28 mouse cellular contexts compared by ENCODE assay signal in the genomic region with DNA sequence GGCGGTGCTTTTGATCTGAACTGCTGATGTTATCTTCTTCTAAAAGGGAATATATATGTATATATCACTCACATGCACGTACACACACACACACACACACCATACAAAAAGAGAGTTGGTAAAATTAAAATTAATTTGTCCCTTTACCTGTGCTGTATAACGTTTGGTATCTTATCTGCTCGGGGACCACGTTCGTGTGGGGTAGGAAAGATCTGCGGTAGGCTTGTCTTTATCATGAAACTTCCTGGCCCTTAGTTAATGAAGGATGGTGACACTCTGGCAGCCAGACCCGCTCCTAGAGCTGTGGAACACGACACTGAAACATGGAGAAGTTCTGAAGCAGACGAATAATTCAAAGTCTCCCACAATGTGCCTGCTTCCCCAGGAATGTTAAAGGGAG. TPM values are rescaled to one million over a fixed set of nuclear protein-coding genes. Genes with fewer than 3 reads are reported as not detected.
DNase-seq lines count a peak whose midpoint lies in the region; ATAC-seq and TF ChIP-seq lines count a peak whose summit lies in the region.
"Had no signal": no experiment of that assay in that cellular context is flagged by ENCODE, and none has a peak within 500 bp of the region (broad histone marks: within the 10 kb centered on the region; RNA-seq: fewer than 3 reads in every experiment).

No protein-coding gene starts in this region.

- 44% methylated on average over 10 of the region's 10 CpGs for WGBS in intestine, postnatal 0 days
- WGBS in intestine, embryonic 15.5 days, result 38% methylated on average over 10 of the region's 10 CpGs
- 77% methylated on average over 10 of the region's 10 CpGs for WGBS in liver, adult 2 months
- WGBS in midbrain, embryonic 11.5 days, result 80% methylated on average over 10 of the region's 10 CpGs
- WGBS in midbrain, embryonic 14.5 days, result 80% methylated on average over 10 of the region's 10 CpGs

- H3K36me3 ChIP-seq in intestine, postnatal 0 days (ENCODE audit: control insufficient read depth, insufficient read depth), result no peaks in the 10 kb centered on the region
- no peaks in the 10 kb centered on the region for H3K36me3 ChIP-seq in intestine, embryonic 15.5 days
- H3K36me3 ChIP-seq in liver, adult 2 months (ENCODE audit: control insufficient read depth, insufficient read depth, low read length), result no peaks in the 10 kb centered on the region
- H3K36me3 ChIP-seq in midbrain, embryonic 11.5 days (ENCODE audit: control insufficient read depth, insufficient read depth, low read length), result no peaks in the 10 kb centered on the region
- H3K36me3 ChIP-seq in midbrain, embryonic 14.5 days (ENCODE audit: control insufficient read depth, insufficient read depth, low read length), result no peaks in the 10 kb centered on the region
- H3K36me3 ChIP-seq: embryonic facial prominence, embryonic 13.5 days; embryonic facial prominence, embryonic 15.5 days; forebrain, embryonic 10.5 days; forebrain, embryonic 12.5 days; G1E had no signal

- H3K4me3 ChIP-seq in intestine, postnatal 0 days (ENCODE audit: low read depth, low read length), result no peak overlapping the region
- H3K4me3 ChIP-seq in intestine, embryonic 15.5 days (replicated peaks), result no peak overlapping the region
- no peak overlapping the region for H3K4me3 ChIP-seq in liver, adult 2 months (ENCODE audit: insufficient read depth, low read depth, low read length)
- no peak overlapping the region for H3K4me3 ChIP-seq in midbrain, embryonic 11.5 days (ENCODE audit: low read depth, low read length)
- no peak overlapping the region for H3K4me3 ChIP-seq in midbrain, embryonic 14.5 days (replicated peaks; ENCODE audit: low read depth, low read length)
- H3K4me3 ChIP-seq: embryonic facial prominence, embryonic 13.5 days; embryonic facial prominence, embryonic 15.5 days; erythroblast, embryonic 14.5 days; forebrain, embryonic 10.5 days; forebrain, embryonic 12.5 days had no signal

- DNase-seq in liver, adult 2 months (ENCODE audit: extremely low read depth, low read depth, low spot score), result no peak
- DNase-seq in liver, result no peak
- peak; percentile 2 for DNase-seq in midbrain, embryonic 11.5 days (ENCODE audit: low spot score, missing footprints)
- DNase-seq in midbrain, embryonic 14.5 days, result no peak
- DNase-seq in left cerebral cortex, postnatal 36 days (ENCODE audit: low spot score in 2 of 2), result no peak
- DNase-seq: adrenal gland, adult 2 months; adrenal gland, postnatal 10 days; adrenal gland, postnatal 25 days; B cell, adult 2 months; cerebellum, adult 11 months; cerebellum, adult 18-20 months; cerebellum, adult 8-10 months; cerebellum, adult 9-11 months; cerebellum, postnatal 14 days; cerebellum, postnatal 36 days; embryo, embryonic 11 days had no signal

- H3K27me3 ChIP-seq in intestine, postnatal 0 days (replicated peaks; ENCODE audit: control insufficient read depth, insufficient read depth, low read length), result no peaks in the 10 kb centered on the region
- no peaks in the 10 kb centered on the region for H3K27me3 ChIP-seq in intestine, embryonic 15.5 days (replicated peaks)
- H3K27me3 ChIP-seq in liver, adult 2 months (ENCODE audit: control insufficient read depth, insufficient read depth, low read length), result no peaks in the 10 kb centered on the region
- H3K27me3 ChIP-seq in midbrain, embryonic 11.5 days (ENCODE audit: control insufficient read depth, insufficient read depth, low read length), result no peaks in the 10 kb centered on the region
- no peaks in the 10 kb centered on the region for H3K27me3 ChIP-seq in midbrain, embryonic 14.5 days (ENCODE audit: control insufficient read depth, insufficient read depth, low read length)
- H3K27me3 ChIP-seq: CH12.LX; embryonic facial prominence, embryonic 13.5 days; embryonic facial prominence, embryonic 15.5 days had no signal

- no peak overlapping the region for H3K4me2 ChIP-seq in intestine, postnatal 0 days (replicated peaks; ENCODE audit: low read depth)
- no peak overlapping the region for H3K4me2 ChIP-seq in intestine, embryonic 15.5 days (replicated peaks)
- no peak overlapping the region for H3K4me2 ChIP-seq in midbrain, embryonic 11.5 days
- H3K4me2 ChIP-seq in midbrain, embryonic 14.5 days (ENCODE audit: low read length), result no peak overlapping the region
- H3K4me2 ChIP-seq: embryonic facial prominence, embryonic 13.5 days; embryonic facial prominence, embryonic 15.5 days; forebrain, embryonic 12.5 days had no signal

- no peak for TF ChIP-seq CTCF in intestine, postnatal 0 days (IDR thresholded peaks at IDR 0.05; ENCODE audit: low read depth)
- TF ChIP-seq CTCF in liver, adult 2 months (IDR thresholded peaks at IDR 0.05; ENCODE audit: low read depth, low read length), result no peak

- H3K9ac ChIP-seq in intestine, postnatal 0 days (ENCODE audit: low read depth, low read length), result no peak overlapping the region
- H3K9ac ChIP-seq in intestine, embryonic 15.5 days, result no peak overlapping the region
- H3K9ac ChIP-seq in liver, adult 2 months (ENCODE audit: low read depth, low read length), result no peak overlapping the region
- H3K9ac ChIP-seq in midbrain, embryonic 11.5 days (ENCODE audit: low read length), result no peak overlapping the region
- no peak overlapping the region for H3K9ac ChIP-seq in midbrain, embryonic 14.5 days (replicated peaks; ENCODE audit: low read length)
- H3K9ac ChIP-seq: embryonic facial prominence, embryonic 13.5 days; embryonic facial prominence, embryonic 15.5 days; forebrain, embryonic 12.5 days had no signal

- ATAC-seq in intestine, postnatal 0 days, result no peak
- ATAC-seq in intestine, embryonic 15.5 days, result no peak
- no peak for ATAC-seq in midbrain, embryonic 11.5 days (ENCODE audit: low FRiP score)
- no peak for ATAC-seq in midbrain, embryonic 14.5 days (ENCODE audit: low FRiP score, low TSS enrichment)
- ATAC-seq: CD4-positive, CD25-positive, alpha-beta regulatory T cell, adult 4 months; forebrain, embryonic 14.5 days had no signal

- H3K9me3 ChIP-seq in intestine, postnatal 0 days (ENCODE audit: control insufficient read depth), result no peaks in the 10 kb centered on the region
- no peaks in the 10 kb centered on the region for H3K9me3 ChIP-seq in intestine, embryonic 15.5 days
- H3K9me3 ChIP-seq in midbrain, embryonic 11.5 days (ENCODE audit: control insufficient read depth, low read length), result no peaks in the 10 kb centered on the region
- no peaks in the 10 kb centered on the region for H3K9me3 ChIP-seq in midbrain, embryonic 14.5 days (ENCODE audit: control insufficient read depth, low read length)
- H3K9me3 ChIP-seq: embryonic facial prominence, embryonic 13.5 days; embryonic facial prominence, embryonic 15.5 days; forebrain, embryonic 10.5 days; forebrain, embryonic 12.5 days; G1E had no signal

- H3K27ac ChIP-seq in intestine, postnatal 0 days (ENCODE audit: low read depth, low read length), result 0 out of 2 replicates have a peak overlapping the region, but pooled peaks have one; percentile 88
- H3K27ac ChIP-seq in intestine, embryonic 15.5 days, result no peak overlapping the region
- H3K27ac ChIP-seq in liver, adult 2 months (replicated peaks; ENCODE audit: insufficient read depth, low read depth, low read length), result peak overlapping the region; percentile 96
- H3K27ac ChIP-seq in midbrain, embryonic 11.5 days (ENCODE audit: low read depth, low read length), result no peak overlapping the region
- no peak overlapping the region for H3K27ac ChIP-seq in midbrain, embryonic 14.5 days (replicated peaks; ENCODE audit: low read depth, low read length)
- H3K27ac ChIP-seq: embryonic facial prominence, embryonic 13.5 days; embryonic facial prominence, embryonic 15.5 days; forebrain, embryonic 10.5 days; forebrain, embryonic 12.5 days had no signal

- intact Hi-C loops in left cerebral cortex, postnatal 36 days (cut with DNase I), result no loop called here

- H3K79me2 ChIP-seq in liver, adult 2 months (ENCODE audit: control insufficient read depth, insufficient read depth, low read length), result no peaks in the 10 kb centered on the region

- peaks cover 2% of the 10 kb centered on the region for H3K4me1 ChIP-seq in intestine, postnatal 0 days (replicated peaks; ENCODE audit: control insufficient read depth, insufficient read depth, low read length)
- H3K4me1 ChIP-seq in intestine, embryonic 15.5 days (replicated peaks), result 0 out of 2 replicates have a peak, but pooled peaks cover 13% of the 10 kb centered on the region
- peaks cover 45% of the 10 kb centered on the region for H3K4me1 ChIP-seq in liver, adult 2 months (ENCODE audit: control insufficient read depth, insufficient read depth, low read length)
- H3K4me1 ChIP-seq in midbrain, embryonic 11.5 days (ENCODE audit: control insufficient read depth, insufficient read depth, low read length), result no peaks in the 10 kb centered on the region
- H3K4me1 ChIP-seq in midbrain, embryonic 14.5 days (ENCODE audit: control insufficient read depth, insufficient read depth, low read length), result no peaks in the 10 kb centered on the region
- H3K4me1 ChIP-seq: forebrain, embryonic 12.5 days had no signal

- TF ChIP-seq POLR2A in liver, adult 2 months (IDR thresholded peaks at IDR 0.05; ENCODE audit: extremely low read depth, insufficient read depth, low read length), result no peak

RNA-seq across cellular contexts. Expression of a gene that starts 10.9 kb away (rescaled TPM):
- polyA plus RNA-seq in intestine, postnatal 0 days (2015; fragmentation: Nextera tagmentation; extraction: Ambion mirVana), result 50.7 and 69.8 TPM in 2 replicates
- polyA plus RNA-seq in intestine, embryonic 15.5 days (2015; fragmentation: Nextera tagmentation; extraction: Ambion mirVana), result 57.9 and 58.5 TPM in 2 replicates
- total RNA-seq in liver, adult 2 months (2014; rRNA removed), result 22.1 and 35.2 TPM in 2 replicates
- 73.1 and 73.4 TPM in 2 replicates for polyA plus RNA-seq in liver, adult 2 months (2012; rRNA removed)
- 12.2 and 12.5 TPM in 2 replicates for polyA plus RNA-seq in midbrain, embryonic 11.5 days (2014; fragmentation: Nextera tagmentation; extraction: Ambion mirVana)
- 5.2 and 8.7 TPM in 2 replicates for polyA plus RNA-seq in midbrain, embryonic 14.5 days (2014; fragmentation: Nextera tagmentation; extraction: Ambion mirVana)
- 1 to 10 TPM; 4.2 to 7.4 TPM for total RNA-seq in left cerebral cortex, postnatal 36 days (2021)
- total RNA-seq: common myeloid progenitor, adult 5-6 weeks had no signal
- polyA plus RNA-seq: CD4-positive, CD25-positive, alpha-beta regulatory T cell, adult 4 months; G1E had no signal

RNA-seq across cellular contexts. Expression of a gene that starts 21.5 kb away (rescaled TPM):
- polyA plus RNA-seq in intestine, postnatal 0 days (2015; fragmentation: Nextera tagmentation; extraction: Ambion mirVana), result 57.4 and 61.8 TPM in 2 replicates
- polyA plus RNA-seq in intestine, embryonic 15.5 days (2015; fragmentation: Nextera tagmentation; extraction: Ambion mirVana), result 60.6 and 63.9 TPM in 2 replicates
- total RNA-seq in liver, adult 2 months (2014; rRNA removed), result 6.4 and 7.0 TPM in 2 replicates
- 36.3 and 41.2 TPM in 2 replicates for polyA plus RNA-seq in liver, adult 2 months (2012; rRNA removed)
- 33.0 and 34.7 TPM in 2 replicates for polyA plus RNA-seq in midbrain, embryonic 11.5 days (2014; fragmentation: Nextera tagmentation; extraction: Ambion mirVana)
- polyA plus RNA-seq in midbrain, embryonic 14.5 days (2014; fragmentation: Nextera tagmentation; extraction: Ambion mirVana), result 35.3 and 38.1 TPM in 2 replicates
- 10 to 100 TPM; 34.5 to 39.1 TPM for total RNA-seq in left cerebral cortex, postnatal 36 days (2021)
- polyA plus RNA-seq: G1E had no signal

RNA-seq across cellular contexts. Expression of a gene that starts 30.9 kb away (rescaled TPM):
- polyA plus RNA-seq in intestine, postnatal 0 days (2015; fragmentation: Nextera tagmentation; extraction: Ambion mirVana), result 1.4 and 1.6 TPM in 2 replicates
- 9.0 and 9.2 TPM in 2 replicates for polyA plus RNA-seq in intestine, embryonic 15.5 days (2015; fragmentation: Nextera tagmentation; extraction: Ambion mirVana)
- not detected in 2 replicates for total RNA-seq in liver, adult 2 months (2014; rRNA removed)
- not detected in 2 replicates for polyA plus RNA-seq in liver, adult 2 months (2012; rRNA removed)
- polyA plus RNA-seq in midbrain, embryonic 11.5 days (2014; fragmentation: Nextera tagmentation; extraction: Ambion mirVana), result 4.6 and 6.4 TPM in 2 replicates
- polyA plus RNA-seq in midbrain, embryonic 14.5 days (2014; fragmentation: Nextera tagmentation; extraction: Ambion mirVana), result 31.1 and 43.4 TPM in 2 replicates
- total RNA-seq in left cerebral cortex, postnatal 36 days (2021), result 10 to 100 TPM; 50.4 to 59.5 TPM
- total RNA-seq: common myeloid progenitor, adult 5-6 weeks; G1E had no signal
- polyA plus RNA-seq: CD4-positive, CD25-positive, alpha-beta regulatory T cell, adult 4 months; erythroblast, embryonic 14.5 days; G1E had no signal

RNA-seq across cellular contexts. Expression of a gene that starts 32.7 kb away (rescaled TPM):
- polyA plus RNA-seq in intestine, postnatal 0 days (2015; fragmentation: Nextera tagmentation; extraction: Ambion mirVana), result 120 and 128 TPM in 2 replicates
- polyA plus RNA-seq in intestine, embryonic 15.5 days (2015; fragmentation: Nextera tagmentation; extraction: Ambion mirVana), result 131 and 134 TPM in 2 replicates
- 102 and 131 TPM in 2 replicates for total RNA-seq in liver, adult 2 months (2014; rRNA removed)
- 243 and 245 TPM in 2 replicates for polyA plus RNA-seq in liver, adult 2 months (2012; rRNA removed)
- polyA plus RNA-seq in midbrain, embryonic 11.5 days (2014; fragmentation: Nextera tagmentation; extraction: Ambion mirVana), result 83.0 and 87.2 TPM in 2 replicates
- 71.6 and 84.1 TPM in 2 replicates for polyA plus RNA-seq in midbrain, embryonic 14.5 days (2014; fragmentation: Nextera tagmentation; extraction: Ambion mirVana)
- total RNA-seq in left cerebral cortex, postnatal 36 days (2021), result 10 to 100 TPM; 47.0 to 51.7 TPM

RNA-seq across cellular contexts. Expression of a gene that starts 45.8 kb away (rescaled TPM):
- 1.2 and 1.3 TPM in 2 replicates for polyA plus RNA-seq in intestine, postnatal 0 days (2015; fragmentation: Nextera tagmentation; extraction: Ambion mirVana)
- 2.9 and 4.1 TPM in 2 replicates for polyA plus RNA-seq in intestine, embryonic 15.5 days (2015; fragmentation: Nextera tagmentation; extraction: Ambion mirVana)
- 0.07 and 0.18 TPM in 2 replicates for total RNA-seq in liver, adult 2 months (2014; rRNA removed)
- polyA plus RNA-seq in liver, adult 2 months (2012; rRNA removed), result 0.16 and 0.25 TPM in 2 replicates
- polyA plus RNA-seq in midbrain, embryonic 11.5 days (2014; fragmentation: Nextera tagmentation; extraction: Ambion mirVana), result 7.1 and 8.5 TPM in 2 replicates
- polyA plus RNA-seq in midbrain, embryonic 14.5 days (2014; fragmentation: Nextera tagmentation; extraction: Ambion mirVana), result 63.4 and 71.8 TPM in 2 replicates
- 10 to 100 TPM; 74.4 to 88.7 TPM for total RNA-seq in left cerebral cortex, postnatal 36 days (2021)

Comparison
In these comparisons a context has a peak if more than half of its experiments do, and no peak if none do; other contexts are left out.
1. H3K27ac ChIP-seq: peak in intestine, postnatal 0 days (single experiment) and liver, adult 2 months (single experiment); none in intestine, embryonic 15.5 days (single experiment), midbrain, embryonic 11.5 days (single experiment) and midbrain, embryonic 14.5 days (single experiment).